Mouse (Mus musculus): ENCODE results near the gene Ugt1a1. TPM values are rescaled to one million over a fixed set of nuclear protein-coding genes. Genes with fewer than 3 reads are reported as not detected.
"Not testable (repeated sequence)": the region's sequence is repeated elsewhere in the genome, so short reads cannot be mapped to it uniquely, and the experiment has no call there.

Gene Ugt1a1
- polyA plus RNA-seq, 1 experiment from 2014 or later: 1.2 TPM

GRCm38 (mm10) chr1:88222216-88222615 lies 10.5 kb downstream of the Ugt1a1 start:
- no peaks in the 10 kb centered on the region for H3K4me1 ChIP-seq
- no peak overlapping the region for H3K4me3 ChIP-seq (replicated peaks)
- H3K9ac ChIP-seq: no peak overlapping the region
- no peak overlapping the region for H3K4me2 ChIP-seq
- H3K27me3 ChIP-seq: no peaks in the 10 kb centered on the region
- no peaks in the 10 kb centered on the region for H3K36me3 ChIP-seq
- peaks cover 25% of the 10 kb centered on the region for H3K9me3 ChIP-seq (replicated peaks)
- H3K27ac ChIP-seq: no peak overlapping the region
- WGBS: 57% methylated on average over 2 of the region's 2 CpGs
- ATAC-seq (replicated peaks; ENCODE audit: low FRiP score): no peak

GRCm38 (mm10) chr1:88223011-88223515 lies 11.3 kb downstream of the Ugt1a1 start:
- ATAC-seq (replicated peaks; ENCODE audit: low FRiP score); H3K4me2 ChIP-seq; H3K4me3 ChIP-seq (replicated peaks); H3K4me1 ChIP-seq; H3K27me3 ChIP-seq; H3K27ac ChIP-seq; H3K36me3 ChIP-seq; H3K9ac ChIP-seq: not testable (repeated sequence)
- H3K9me3 ChIP-seq (replicated peaks): peaks cover 27% of the 10 kb centered on the region

- Histone ChIP-seq H3K36me3 (no peaks in the 10 kb centered on the region), H3K27ac (no peak overlapping the region), H3K4me2 (no peak overlapping the region), H3K9me3 (replicated peaks) (peaks cover 32% of the 10 kb centered on the region), H3K9ac (no peak overlapping the region), H3K27me3 (no peaks in the 10 kb centered on the region), H3K4me1 (no peaks in the 10 kb centered on the region), H3K4me3 (replicated peaks) (no peak overlapping the region)
- WGBS: 60% methylated on average over 1 of the region's 1 CpGs
- no peak for ATAC-seq (replicated peaks; ENCODE audit: low FRiP score)
Measured at GRCm38 (mm10) chr1:88223591-88223990, 11.8 kb downstream of the Ugt1a1 start.

- no peak for ATAC-seq (replicated peaks; ENCODE audit: low FRiP score)
Measured at GRCm38 (mm10) chr1:88224029-88224776, 12.4 kb downstream of the Ugt1a1 start.

GRCm38 (mm10) chr1:88225301-88225700 lies 13.5 kb downstream of the Ugt1a1 start:
- whole genome bisulfite sequencing: 37% methylated on average over 2 of the region's 2 CpGs
- peaks cover 49% of the 10 kb centered on the region for H3K9me3 ChIP-seq (replicated peaks)
- not testable (repeated sequence) for H3K4me3 ChIP-seq (replicated peaks)

More at GRCm38 (mm10) chr1:88224029-88224776, 12.4 kb downstream of the Ugt1a1 start:
- Histone ChIP-seq H3K9ac (no peak overlapping the region), H3K27ac (no peak overlapping the region), H3K9me3 (replicated peaks) (peaks cover 38% of the 10 kb centered on the region), H3K36me3 (no peaks in the 10 kb centered on the region), H3K4me2 (no peak overlapping the region), H3K4me3 (replicated peaks) (no peak overlapping the region), H3K27me3 (no peaks in the 10 kb centered on the region), H3K4me1 (no peaks in the 10 kb centered on the region)
- WGBS: 68% methylated on average over 2 of the region's 2 CpGs

GRCm38 (mm10) chr1:88225741-88226140 lies 14.0 kb downstream of the Ugt1a1 start:
- no peak overlapping the region for H3K27ac ChIP-seq
- H3K4me3 ChIP-seq (replicated peaks): no peak overlapping the region
- no peak overlapping the region for H3K4me2 ChIP-seq
- H3K36me3 ChIP-seq: no peaks in the 10 kb centered on the region
- H3K9ac ChIP-seq: no peak overlapping the region
- H3K9me3 ChIP-seq (replicated peaks): peaks cover 54% of the 10 kb centered on the region
- ATAC-seq (replicated peaks; ENCODE audit: low FRiP score): no peak
- H3K27me3 ChIP-seq: no peaks in the 10 kb centered on the region
- no peaks in the 10 kb centered on the region for H3K4me1 ChIP-seq

More at GRCm38 (mm10) chr1:88225301-88225700, 13.5 kb downstream of the Ugt1a1 start:
- not testable (repeated sequence) for H3K27me3 ChIP-seq; H3K27ac ChIP-seq; H3K4me2 ChIP-seq; H3K4me1 ChIP-seq; H3K36me3 ChIP-seq; H3K9ac ChIP-seq; ATAC-seq (replicated peaks; ENCODE audit: low FRiP score)

- 58% methylated on average over 5 of the region's 5 CpGs for WGBS
- H3K4me3 ChIP-seq (replicated peaks): no peak within 1 kb of the TSS
- no peaks in the 10 kb centered on the region for H3K27me3 ChIP-seq
- no peak for ATAC-seq (replicated peaks; ENCODE audit: low FRiP score)
- no peak within 1 kb of the TSS for H3K9ac ChIP-seq
- no peak within 1 kb of the TSS for H3K4me2 ChIP-seq
- no peak within 1 kb of the TSS for H3K27ac ChIP-seq
- peaks cover 63% of the 10 kb centered on the region for H3K9me3 ChIP-seq (replicated peaks)
- H3K4me1 ChIP-seq: no peaks in the 10 kb centered on the region
- no peaks in the 10 kb centered on the region for H3K36me3 ChIP-seq
Measured at GRCm38 (mm10) chr1:88226670-88227379, 15.1 kb downstream of the Ugt1a1 start, which contains the start of gene Mroh2a. TSS of gene Mroh2a (plus strand) at chr1:88226986.

- Histone ChIP-seq H3K27ac (no peak overlapping the region), H3K4me1 (no peaks in the 10 kb centered on the region), H3K4me3 (replicated peaks) (no peak overlapping the region), H3K27me3 (no peaks in the 10 kb centered on the region), H3K9me3 (replicated peaks) (peaks cover 70% of the 10 kb centered on the region), H3K4me2 (no peak overlapping the region), H3K9ac (no peak overlapping the region), H3K36me3 (no peaks in the 10 kb centered on the region)
- no peak for ATAC-seq (replicated peaks; ENCODE audit: low FRiP score)
- 63% methylated on average over 2 of the region's 2 CpGs for WGBS
Measured at GRCm38 (mm10) chr1:88227482-88227881, 15.7 kb downstream of the Ugt1a1 start.

- Histone ChIP-seq H3K27me3 (no peaks in the 10 kb centered on the region), H3K4me2 (no peak overlapping the region), H3K9ac (no peak overlapping the region), H3K27ac (no peak overlapping the region), H3K9me3 (replicated peaks) (peaks cover 76% of the 10 kb centered on the region), H3K4me1 (no peaks in the 10 kb centered on the region), H3K4me3 (replicated peaks) (no peak overlapping the region), H3K36me3 (no peaks in the 10 kb centered on the region)
- WGBS: 72% methylated on average over 7 of the region's 7 CpGs
- ATAC-seq (replicated peaks; ENCODE audit: low FRiP score): no peak
Measured at GRCm38 (mm10) chr1:88228121-88228520, 16.4 kb downstream of the Ugt1a1 start.

GRCm38 (mm10) chr1:88229566-88229965 lies 17.8 kb downstream of the Ugt1a1 start:
- Histone ChIP-seq H3K4me2 (no peak overlapping the region), H3K27me3 (no peaks in the 10 kb centered on the region), H3K9me3 (replicated peaks) (peaks cover 90% of the 10 kb centered on the region), H3K4me3 (replicated peaks) (no peak overlapping the region), H3K36me3 (no peaks in the 10 kb centered on the region), H3K4me1 (no peaks in the 10 kb centered on the region), H3K9ac (no peak overlapping the region), H3K27ac (no peak overlapping the region)
- ATAC-seq (replicated peaks; ENCODE audit: low FRiP score): no peak
- WGBS: 84% methylated on average over 3 of the region's 3 CpGs

- Histone ChIP-seq H3K4me3 (replicated peaks) (no peak overlapping the region), H3K36me3 (no peaks in the 10 kb centered on the region), H3K27me3 (no peaks in the 10 kb centered on the region), H3K4me1 (no peaks in the 10 kb centered on the region), H3K4me2 (no peak overlapping the region), H3K27ac (no peak overlapping the region), H3K9ac (no peak overlapping the region), H3K9me3 (replicated peaks) (peaks cover 94% of the 10 kb centered on the region)
- 87% methylated on average over 5 of the region's 5 CpGs for WGBS
- ATAC-seq (replicated peaks; ENCODE audit: low FRiP score): no peak
Measured at GRCm38 (mm10) chr1:88229986-88230385, 18.2 kb downstream of the Ugt1a1 start.

- Histone ChIP-seq H3K9ac (no peak overlapping the region), H3K27ac (no peak overlapping the region), H3K36me3 (no peaks in the 10 kb centered on the region), H3K4me3 (replicated peaks) (no peak overlapping the region), H3K27me3 (no peaks in the 10 kb centered on the region), H3K9me3 (replicated peaks) (peaks cover 97% of the 10 kb centered on the region), H3K4me1 (no peaks in the 10 kb centered on the region), H3K4me2 (no peak overlapping the region)
- ATAC-seq (replicated peaks; ENCODE audit: low FRiP score): no peak
- WGBS: 69% methylated on average over 7 of the region's 7 CpGs
Measured at GRCm38 (mm10) chr1:88230421-88230820, 18.7 kb downstream of the Ugt1a1 start.

Measured in kidney, embryonic 15.5 days (tissue).